Mouse (Mus musculus): ENCODE results near the gene Oit3.

- no peak for TF ChIP-seq TAL1 (IDR thresholded peaks at IDR 0.05; ENCODE audit: low read length)
- TF ChIP-seq GATA1 (IDR thresholded peaks at IDR 0.05; ENCODE audit: low read length), result no peak
Measured at GRCm38 (mm10) chr10:59378728-59379127, 62.9 kb downstream of the Oit3 start.

Data from erythroblast, embryonic 14.5 days (primary cell).